Mouse (Mus musculus) kidney, postnatal 36 days (tissue): ENCODE data around the gene Trmt5.

Experiments used
- DNase-seq, 2 experiments: peaks; one replicate each; pipeline ENCODE4 v3.0.0; 2021 to 2022; ENCODE audit warnings: mixed read lengths in 2 of 2

The Trmt5 gene

GRCm38 (mm10) chr12:73269531-73269930 lies 17.0 kb downstream of the Trmt5 start:
- DNase-seq: no peak

DNA sequence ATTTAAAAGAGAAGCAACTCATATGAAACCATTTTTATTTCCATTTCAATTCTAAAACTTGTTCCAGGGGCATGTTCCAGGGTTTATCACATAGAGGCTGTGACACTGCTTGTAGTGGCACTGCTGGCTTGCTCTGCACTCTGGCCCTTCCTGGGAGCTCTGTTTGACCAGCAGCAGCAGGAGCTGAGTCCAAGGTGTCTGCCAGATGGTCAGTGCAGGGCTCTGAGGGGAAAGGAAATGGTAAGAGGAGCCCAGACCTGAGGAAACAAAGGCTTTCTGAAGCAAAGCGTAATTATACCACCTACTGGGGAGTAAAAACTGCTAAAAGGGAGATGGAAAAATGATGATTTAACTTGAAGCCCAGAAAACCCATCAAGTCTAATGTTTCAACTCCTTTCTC lies 18.0 kb downstream of the Trmt5 start:
- no peak for DNase-seq

- DNase-seq: no peak
Measured at GRCm38 (mm10) chr12:73266597-73266996, 19.9 kb downstream of the Trmt5 start.

DNA sequence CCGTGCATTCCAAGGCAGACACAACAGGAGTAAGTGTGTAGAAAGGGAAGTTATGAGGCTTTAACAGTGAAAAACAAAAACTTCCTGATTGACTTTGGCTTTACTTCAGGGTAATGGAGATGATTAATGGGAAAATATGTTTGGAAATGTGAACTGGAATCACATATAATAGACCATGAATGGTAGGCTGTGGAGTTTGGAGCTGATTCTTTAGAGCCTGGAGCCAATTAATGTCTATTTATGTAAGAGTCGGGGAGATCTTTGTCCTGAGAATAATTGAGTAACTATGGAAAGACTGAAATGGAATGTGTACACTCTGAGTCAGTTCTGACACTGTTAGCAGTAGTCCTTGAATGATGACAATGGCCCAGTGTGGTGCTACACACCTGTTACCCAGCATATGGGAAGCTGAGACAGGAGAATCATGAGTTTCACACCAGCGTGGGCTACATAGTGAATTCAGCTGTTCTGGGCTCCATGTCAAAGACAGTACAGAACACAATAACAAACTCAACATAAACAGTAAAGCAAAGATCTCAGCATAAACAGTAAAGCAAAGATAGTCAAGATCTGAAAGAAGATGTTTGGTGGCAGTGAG lies 21.0 kb downstream of the Trmt5 start:
- no peak for DNase-seq

DNA sequence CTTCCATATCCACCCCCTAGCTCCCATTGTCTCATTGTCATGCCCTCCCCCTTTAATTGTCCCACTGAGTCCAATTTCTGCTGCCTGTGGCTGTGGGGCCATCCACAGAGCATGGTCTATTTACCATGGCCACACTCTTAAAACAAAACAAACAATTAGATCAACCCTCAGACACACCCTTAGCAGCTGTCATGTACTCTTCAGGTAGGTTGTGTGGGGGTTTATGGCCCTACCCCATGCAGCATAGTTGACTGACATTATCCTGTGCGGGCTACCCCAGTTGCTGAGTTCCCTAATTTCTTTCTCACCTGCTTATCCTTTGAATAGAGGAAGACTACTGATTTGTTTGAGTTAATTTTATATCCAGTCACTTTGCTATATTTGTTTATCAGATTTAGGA lies 26.2 kb downstream of the Trmt5 start:
- DNase-seq: no peak

DNA sequence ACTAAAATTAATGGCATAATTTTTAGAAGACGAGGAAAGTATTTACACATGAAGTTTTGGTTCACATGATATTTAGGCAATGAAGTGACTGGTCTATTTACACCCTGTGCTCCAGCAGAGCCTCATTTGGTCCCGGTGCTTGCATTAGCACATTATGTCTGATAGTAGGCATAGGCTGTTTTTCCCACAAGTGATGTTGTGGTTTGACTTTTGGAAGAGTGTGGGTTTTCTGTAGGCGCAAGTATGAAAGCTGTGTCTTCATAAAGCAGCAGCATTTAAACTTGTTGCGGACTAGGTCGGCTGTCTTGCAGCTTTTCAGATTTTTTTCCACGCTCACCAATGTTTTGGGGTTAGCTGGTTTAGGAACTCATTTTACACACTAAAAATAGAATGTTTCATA lies 27.2 kb downstream of the Trmt5 start:
- DNase-seq: no peak

DNA sequence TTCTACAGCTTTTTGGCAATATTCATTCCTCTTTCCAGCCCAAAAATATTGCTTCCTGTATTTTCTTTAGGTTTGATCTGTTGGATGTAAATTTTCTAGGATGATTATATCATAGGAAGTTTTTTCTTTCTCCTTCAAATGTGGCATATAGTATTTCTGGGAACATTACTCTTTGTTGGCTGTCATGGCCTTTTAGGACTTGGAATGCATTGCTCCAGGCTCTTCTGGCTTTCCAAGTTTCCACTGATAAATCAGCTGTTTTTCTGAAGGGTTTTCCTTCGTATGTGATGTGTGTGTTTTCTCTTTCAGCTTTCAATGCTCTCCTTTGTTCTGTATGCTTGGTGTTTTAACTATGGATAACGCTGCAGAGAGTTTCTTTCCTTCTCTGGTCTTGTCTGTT lies 31.5 kb downstream of the Trmt5 start:
- DNase-seq: no peak

DNA sequence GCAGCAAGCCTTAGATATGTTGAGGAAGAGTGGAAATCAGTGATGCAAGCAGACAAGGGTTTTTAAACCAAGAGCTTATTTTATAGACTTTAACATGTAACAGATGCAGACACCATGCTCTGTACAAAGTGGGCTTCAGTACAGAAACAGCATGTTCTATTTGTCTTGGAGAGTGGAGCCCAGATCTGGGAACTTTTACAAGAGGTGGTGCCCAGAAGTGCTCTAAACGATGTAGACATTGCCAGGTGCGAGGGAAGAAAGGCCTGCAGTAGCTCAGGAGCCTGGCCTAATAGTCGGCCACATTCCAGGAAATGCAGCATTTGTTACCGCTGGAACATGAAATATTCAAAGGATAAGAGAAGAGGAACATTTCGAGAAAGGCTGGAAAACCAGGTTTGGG lies 40.8 kb downstream of the Trmt5 start:
- DNase-seq: no peak

GRCm38 (mm10) chr12:73241960-73242359 lies 44.5 kb downstream of the Trmt5 start:
- DNase-seq: no peak

- no peak for DNase-seq
Measured at GRCm38 (mm10) chr12:73232586-73232985, 53.9 kb downstream of the Trmt5 start.

GRCm38 (mm10) chr12:73231552-73231951 lies 55.0 kb downstream of the Trmt5 start:
- DNase-seq: no peak

GRCm38 (mm10) chr12:73230196-73230595 lies 56.3 kb downstream of the Trmt5 start:
- no peak for DNase-seq
